Mouse (Mus musculus) kidney, adult 2 months (tissue): ENCODE measurements around the gene Chdh.

Experiments
- CTCF ChIP-seq: fragments of 200-500 bp; conservative IDR thresholded peaks from 2 replicates; pipeline ENCODE4 v1.5.1; 2011; ENCODE audit warnings: low read depth, mild to moderate bottlenecking, control low read depth, low read length, moderate library complexity, mixed read lengths; ENCODE audit not compliant: insufficient read depth, insufficient read length
- POLR2A ChIP-seq: fragments of 200-500 bp; IDR thresholded peaks from one replicate; pipeline ENCODE4 v1.6.1; 2011; ENCODE audit warnings: low read depth, low read length, control low read depth

DNA sequence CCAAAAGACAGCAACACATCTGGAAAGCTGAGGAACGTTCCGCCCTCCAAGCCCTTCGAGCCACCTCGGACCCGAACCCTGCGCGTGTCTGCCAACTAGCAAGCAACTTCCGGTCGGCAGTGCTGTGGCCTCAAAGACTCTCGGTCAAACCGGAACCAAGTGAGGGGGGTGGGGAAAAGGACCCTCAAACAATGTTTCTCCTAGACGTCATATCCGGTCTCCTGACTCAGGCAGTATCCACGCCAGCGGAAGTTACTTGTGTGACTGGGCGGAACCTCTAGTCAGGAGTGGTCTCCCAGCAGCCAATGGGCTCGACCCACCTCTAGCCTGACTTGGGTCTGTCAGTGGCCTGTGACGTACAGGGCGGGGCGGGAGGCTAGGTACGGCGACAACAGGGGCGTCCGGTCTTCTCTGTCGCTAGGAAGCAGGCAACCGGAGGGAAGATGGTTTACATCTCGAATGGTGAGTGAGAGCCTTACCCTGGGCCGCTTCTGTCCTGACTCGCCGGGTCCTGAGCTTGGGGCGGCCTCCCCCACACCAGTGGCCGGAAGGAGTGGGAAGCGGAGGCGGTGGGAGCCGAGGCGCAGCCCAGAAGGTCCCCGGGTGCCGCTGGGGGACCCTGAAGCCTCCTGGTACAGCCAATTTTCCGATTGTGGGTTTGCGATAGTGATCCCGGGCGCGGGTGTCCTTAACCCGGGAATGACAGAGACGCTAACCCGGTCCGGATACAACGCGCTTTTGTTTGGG lies 40.6 kb upstream of the Chdh start, which contains the start of gene Selenok:
- TF ChIP-seq POLR2A (peak; percentile 77), CTCF (no peak)
